Mouse (Mus musculus) layer of hippocampus, postnatal 25 days (tissue): ENCODE data around the gene Kcnq5. TPM values are rescaled to one million over a fixed set of nuclear protein-coding genes. Genes with fewer than 3 reads are reported as not detected.
"Not testable (repeated sequence)": the region's sequence is repeated elsewhere in the genome, so short reads cannot be mapped to it uniquely, and the experiment has no call there.

Source experiments
- DNase-seq, 2 experiments: peaks; one replicate each; pipeline ENCODE4 v3.0.0; 2022; ENCODE audit warnings: mixed read lengths in 2 of 2, low spot score in 1 of 2; ENCODE audit errors: extremely low spot score in 1 of 2
- total RNA-seq, 2 experiments: library from RNA; stranded (reverse); gene quantifications; 2 replicates each; pipeline ENCODE4 v1.2.3; 2021

The Kcnq5 gene
- total RNA-seq, 2 experiments from 2014 or later = 56.7 to 57.3 TPM

GRCm38 (mm10) chr1:21856399-21856798 is 105.3 kb downstream of the Kcnq5 start:
- no peak for DNase-seq

- DNase-seq = no peak
Measured at GRCm38 (mm10) chr1:21838534-21838933, 123.2 kb downstream of the Kcnq5 start.

GRCm38 (mm10) chr1:21837387-21837786 is 124.4 kb downstream of the Kcnq5 start:
- no peak for DNase-seq

DNA sequence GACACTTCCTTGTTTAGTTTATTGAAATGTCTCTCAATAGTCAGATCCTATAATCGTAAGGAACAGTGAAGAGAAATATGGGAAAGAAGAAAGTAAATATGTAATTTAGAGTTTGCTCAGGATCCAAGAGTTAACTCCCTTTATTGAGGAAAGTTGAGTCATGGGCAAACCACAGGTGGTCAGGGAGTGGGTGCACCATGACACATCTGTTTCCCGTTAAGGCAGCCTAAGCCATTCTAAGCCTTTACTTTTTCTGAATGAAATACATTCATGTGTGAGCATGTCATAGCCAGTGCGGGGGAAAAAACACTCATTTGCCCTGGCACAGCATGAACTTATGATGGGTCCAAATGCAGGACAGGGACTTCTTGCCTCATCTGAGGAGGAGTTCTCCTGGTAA is 125.4 kb downstream of the Kcnq5 start:
- DNase-seq = no peak

DNA sequence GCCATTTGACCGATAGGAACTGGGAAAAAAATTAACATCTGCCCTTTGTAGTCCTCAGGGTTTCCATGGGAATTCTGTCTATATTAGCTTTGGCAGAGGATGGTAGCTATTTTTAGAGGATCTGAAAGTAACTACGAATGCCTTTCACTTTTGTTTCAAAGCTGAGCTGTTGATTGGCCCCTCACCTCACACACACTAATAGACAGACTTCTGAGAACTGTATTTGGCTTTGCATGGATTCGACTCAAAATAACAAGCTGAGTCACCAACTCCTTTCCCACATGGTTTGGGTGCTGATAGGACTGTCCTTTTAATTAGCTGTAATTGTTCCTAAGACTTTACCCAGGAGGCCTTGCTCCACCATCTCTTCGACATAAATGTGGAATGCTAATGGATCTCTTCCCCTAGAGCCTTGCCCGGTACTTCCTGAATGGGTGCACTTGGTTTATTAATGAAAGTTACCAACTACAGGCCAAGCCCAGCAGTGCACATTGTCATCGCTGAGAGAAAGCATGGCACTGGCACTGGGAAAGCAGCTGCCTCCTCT is 131.8 kb downstream of the Kcnq5 start:
- DNase-seq = no peak

GRCm38 (mm10) chr1:21820066-21820630 is 141.6 kb downstream of the Kcnq5 start:
- no peak for DNase-seq

GRCm38 (mm10) chr1:21805064-21805463 is 156.7 kb downstream of the Kcnq5 start:
- no peak for DNase-seq

GRCm38 (mm10) chr1:21804477-21804866 is 157.3 kb downstream of the Kcnq5 start:
- no peak for DNase-seq

DNA sequence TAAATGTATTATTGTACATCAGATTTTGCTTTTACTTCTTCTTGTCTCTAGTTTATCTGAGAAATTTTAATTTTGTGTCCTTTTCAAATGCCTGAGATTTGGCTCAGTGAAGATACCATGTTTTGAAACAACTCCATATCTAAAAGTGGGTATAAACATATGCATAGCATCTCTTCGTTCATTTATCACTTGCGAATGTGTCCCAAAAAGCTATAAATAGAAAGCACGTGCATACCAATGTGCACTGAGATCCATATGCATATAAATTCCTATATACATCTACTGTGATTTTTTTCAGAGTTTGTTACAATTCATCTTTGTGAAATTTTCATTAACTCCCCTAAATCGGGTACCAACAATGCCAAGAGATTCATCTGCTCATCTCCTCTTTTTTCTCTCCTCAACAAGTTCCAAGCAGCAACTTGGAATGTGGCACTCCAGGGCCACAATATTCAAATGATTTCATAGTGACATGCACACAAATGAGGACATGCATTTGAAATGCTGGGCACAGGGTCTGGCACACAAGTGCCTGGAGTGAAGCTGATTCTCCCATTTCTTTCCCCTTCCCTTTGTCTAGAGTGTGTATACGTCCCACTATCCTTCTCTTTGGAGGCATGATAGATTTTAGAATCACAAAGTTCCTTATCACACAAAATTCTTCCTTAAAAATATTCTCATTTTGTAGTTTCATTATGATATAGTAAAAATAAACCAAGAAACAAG is 157.8 kb downstream of the Kcnq5 start:
- no peak for DNase-seq

DNA sequence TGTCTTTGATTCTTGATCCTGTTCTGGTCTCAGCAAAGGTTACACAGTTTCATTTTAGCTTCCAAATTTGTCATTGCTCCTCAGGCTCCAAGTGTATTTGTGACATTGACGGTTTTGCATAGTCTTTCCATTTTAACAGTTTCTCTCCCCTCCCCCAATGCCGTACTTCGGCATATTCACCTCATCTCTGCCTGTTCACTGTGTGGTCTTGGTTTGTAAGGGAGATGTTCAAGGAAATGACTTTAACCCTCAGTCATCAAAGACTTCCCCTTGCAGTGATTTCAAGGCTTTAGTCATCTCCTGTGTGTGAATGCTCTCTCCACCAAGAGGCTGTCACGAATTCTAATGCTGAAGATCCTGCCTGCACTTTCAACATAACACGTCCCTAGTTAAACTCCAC is 181.0 kb downstream of the Kcnq5 start:
- DNase-seq = no peak

- no peak for DNase-seq
Measured at GRCm38 (mm10) chr1:21777560-21777959, 184.2 kb downstream of the Kcnq5 start.

- no peak for DNase-seq
Measured at GRCm38 (mm10) chr1:21773931-21774330, 187.8 kb downstream of the Kcnq5 start.

DNA sequence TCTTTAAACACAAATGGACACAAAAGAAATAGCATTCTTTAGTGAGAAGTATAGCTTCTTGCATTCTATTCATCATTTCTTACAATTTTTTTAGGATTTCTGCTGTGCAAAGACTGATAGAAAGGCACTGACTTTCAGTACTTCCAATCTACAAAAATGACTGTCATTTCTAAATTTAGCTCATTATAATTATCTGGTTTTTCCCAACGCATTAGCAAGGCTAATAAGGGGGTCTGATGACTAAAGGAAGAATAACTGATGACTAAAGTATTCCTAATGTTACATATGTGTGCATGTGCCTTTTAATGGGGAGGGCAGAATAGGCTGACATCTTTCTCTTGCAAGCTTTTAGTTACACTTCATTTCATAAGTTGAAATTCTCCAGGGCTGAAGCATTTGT is 191.2 kb downstream of the Kcnq5 start:
- no peak for DNase-seq

- DNase-seq = no peak
Measured at GRCm38 (mm10) chr1:21749297-21749696, 212.4 kb downstream of the Kcnq5 start.

DNA sequence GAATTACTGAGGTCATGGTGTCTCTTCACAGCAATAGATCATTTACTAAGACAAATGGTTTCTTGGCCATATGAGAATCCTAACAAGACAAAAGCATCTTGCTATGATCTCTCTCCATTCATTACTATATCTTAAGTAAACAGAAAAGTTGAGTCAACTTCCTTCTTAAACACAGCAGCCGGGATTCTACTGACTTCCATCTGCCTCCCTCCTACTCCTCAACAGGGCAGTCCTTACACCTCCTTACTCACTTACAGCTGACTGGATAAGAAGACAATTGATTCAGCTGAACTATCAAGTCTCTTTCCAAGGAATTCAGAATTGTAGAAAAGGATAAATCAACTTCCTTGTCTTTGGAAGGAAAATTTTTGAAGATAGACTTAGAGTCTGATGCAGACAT is 232.6 kb downstream of the Kcnq5 start:
- no peak for DNase-seq

GRCm38 (mm10) chr1:21723231-21723630 is 238.5 kb downstream of the Kcnq5 start:
- not testable (repeated sequence) for DNase-seq

DNA sequence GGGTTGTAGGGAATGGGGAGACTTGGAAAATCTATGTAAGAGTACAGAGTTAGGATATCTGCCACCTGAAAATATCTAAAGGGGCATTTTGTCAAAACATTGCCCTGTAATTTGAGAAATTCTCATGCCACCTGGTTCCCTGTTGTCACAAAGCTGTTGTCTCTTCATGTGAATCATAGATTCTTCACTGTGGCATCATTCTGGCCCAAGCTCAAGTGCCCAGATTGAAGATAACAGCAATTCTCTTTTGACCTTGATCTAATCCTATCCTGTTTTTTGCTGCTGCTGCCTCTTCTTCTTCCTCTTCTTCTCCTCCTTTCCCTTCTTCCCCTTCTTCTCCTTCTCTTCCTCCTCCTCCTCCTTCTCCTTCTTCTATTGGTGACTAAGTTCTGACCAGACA is 240.5 kb downstream of the Kcnq5 start:
- DNase-seq = no peak

GRCm38 (mm10) chr1:21714816-21715215 is 246.9 kb downstream of the Kcnq5 start:
- DNase-seq = no peak

DNA sequence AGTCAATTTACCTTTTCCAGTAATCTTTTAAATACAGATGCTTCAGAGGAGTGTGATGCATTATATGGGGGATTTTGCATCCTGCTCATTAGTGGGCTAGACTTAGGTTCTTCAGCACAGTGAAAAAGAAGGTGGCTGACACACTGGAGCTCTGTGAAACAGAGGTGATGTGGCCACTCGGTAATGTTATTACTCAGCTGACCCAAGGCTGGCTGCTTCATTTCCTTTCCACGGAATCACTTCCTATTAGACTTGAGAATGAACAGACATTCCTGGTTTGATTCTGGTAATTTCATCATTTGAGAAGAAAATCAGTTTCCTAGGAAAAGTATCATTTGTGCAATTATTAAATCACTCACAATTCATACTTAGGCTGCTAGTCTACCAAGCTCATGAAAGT is 249.0 kb downstream of the Kcnq5 start:
- DNase-seq = no peak

- DNase-seq = no peak
Measured at GRCm38 (mm10) chr1:21690458-21690857, 271.3 kb downstream of the Kcnq5 start.

GRCm38 (mm10) chr1:21688918-21689317 is 272.8 kb downstream of the Kcnq5 start:
- DNase-seq = no peak

DNA sequence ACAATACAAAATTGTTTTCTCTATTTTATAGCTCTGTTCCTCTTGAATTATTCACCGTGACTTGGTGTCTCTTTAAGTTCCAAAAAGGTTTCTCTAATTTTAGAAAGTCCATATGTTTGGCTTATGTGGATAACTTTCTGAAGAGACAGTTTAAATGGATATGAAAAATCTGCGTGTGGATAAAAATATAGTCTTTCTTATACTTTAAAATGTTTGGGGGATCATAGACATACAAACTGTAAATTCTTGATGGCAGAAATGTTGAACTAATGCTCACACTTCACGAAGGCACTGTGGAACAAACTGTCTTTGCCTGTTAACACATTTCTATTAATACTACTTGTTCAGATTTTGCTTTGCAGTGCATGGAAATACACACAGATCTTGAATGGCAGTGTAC is 277.3 kb downstream of the Kcnq5 start:
- DNase-seq = no peak
